Mouse (Mus musculus) central nervous system, embryonic 11.5 days (tissue): ENCODE data around the gene Gsn. TPM values are rescaled to one million over a fixed set of nuclear protein-coding genes. Genes with fewer than 3 reads are reported as not detected.

Source experiments
- polyA plus RNA-seq: library from polyadenylated mRNA; depleted of rRNA; stranded (reverse); fragments of >200 nt; gene quantifications from 2 replicates; pipeline ENCODE4 v1.2.3, GENCODE M21; 2012; rRNA removed

Gsn gene
- polyA plus RNA-seq, result 30.4 and 38.4 TPM in 2 replicates

GRCm38 (mm10) chr2:35255885-35256833 is at the start of gene Gsn:
Gene Gsn (plus strand): TSS chr2:35256380.

GRCm38 (mm10) chr2:35336388-35337280 is 80.5 kb downstream of the Gsn start, which contains the start of gene Stom:
Gene Stom (minus strand): TSS chr2:35336976.

Other genes with a start within 250 kb of the Gsn start
- gene Hc, start 194.9 kb upstream of the Gsn start, polyA plus RNA-seq, result 0.84 and 1.7 TPM in 2 replicates
- 1.4 and 1.7 TPM in 2 replicates for gene AI182371, start 154.8 kb upstream of the Gsn start, polyA plus RNA-seq
- gene Cntrl, start 146.9 kb upstream of the Gsn start, polyA plus RNA-seq, result 48.1 and 48.4 TPM in 2 replicates
- gene Rab14, start 55.3 kb upstream of the Gsn start, polyA plus RNA-seq, result 138 and 145 TPM in 2 replicates
- 11.2 and 15.1 TPM in 2 replicates for gene Stom, start 80.6 kb downstream of the Gsn start, polyA plus RNA-seq
- gene 4930568D16Rik, start 111.3 kb downstream of the Gsn start, polyA plus RNA-seq, result not detected in 2 replicates
- gene 4930402F06Rik, start 140.8 kb downstream of the Gsn start, polyA plus RNA-seq, result not detected in 2 replicates
- 4.9 and 7.2 TPM in 2 replicates for gene Ggta1, start 206.9 kb downstream of the Gsn start, polyA plus RNA-seq